Mouse (Mus musculus): ENCODE measurements around the gene 9430038I01Rik. TPM values are rescaled to one million over a fixed set of nuclear protein-coding genes. Genes with fewer than 3 reads are reported as not detected.
"Not testable (repeated sequence)": the region's sequence is repeated elsewhere in the genome, so short reads cannot be mapped to it uniquely, and the experiment has no call there.

9430038I01Rik gene
- polyA plus RNA-seq (2014; fragmentation: Nextera tagmentation; extraction: Ambion mirVana): 14.4 and 21.2 TPM in 2 replicates

- Histone ChIP-seq H3K4me3 (ENCODE audit: low read depth, low read length) (peak within 1 kb of the TSS; percentile 81), H3K9me3 (ENCODE audit: control insufficient read depth, low read length) (no peaks in the 10 kb centered on the region), H3K36me3 (ENCODE audit: control insufficient read depth, insufficient read depth, low read length) (no peaks in the 10 kb centered on the region), H3K4me1 (replicated peaks; ENCODE audit: control insufficient read depth, insufficient read depth, low read length) (peaks cover 2% of the 10 kb centered on the region; the same call in 1 of the 2 replicates), H3K9ac (ENCODE audit: low read length) (peak within 1 kb of the TSS; percentile 70), H3K4me2 (ENCODE audit: low read depth, low read length, severe bottlenecking) (peak within 1 kb of the TSS; percentile 74), H3K27me3 (ENCODE audit: control insufficient read depth, insufficient read depth, low read length) (no peaks in the 10 kb centered on the region), H3K27ac (ENCODE audit: low read depth, low read length) (peak within 1 kb of the TSS; percentile 66; the same call in 1 of the 2 replicates)
- DNase-seq (ENCODE audit: low spot score) (peak; percentile 97), ATAC-seq (replicated peaks; ENCODE audit: low FRiP score) (peak; percentile 100)
- WGBS: 0% methylated on average over 63 of the region's 63 CpGs
Measured at GRCm38 (mm10) chr7:137410337-137411197, at the start of gene 9430038I01Rik. Gene 9430038I01Rik, minus strand, starts transcription at chr7:137410762.

GRCm38 (mm10) chr7:137445321-137445720 lies 34.8 kb upstream of the 9430038I01Rik start:
- H3K36me3 ChIP-seq (ENCODE audit: control insufficient read depth, insufficient read depth, low read length): peaks cover 3% of the 10 kb centered on the region; the same call in 1 of the 2 replicates
- H3K4me1 ChIP-seq (replicated peaks; ENCODE audit: control insufficient read depth, insufficient read depth, low read length): no peaks in the 10 kb centered on the region
- no peak overlapping the region for H3K27ac ChIP-seq (ENCODE audit: low read depth, low read length)
- H3K4me2 ChIP-seq (ENCODE audit: low read depth, low read length, severe bottlenecking): no peak overlapping the region
- no peak overlapping the region for H3K4me3 ChIP-seq (ENCODE audit: low read depth, low read length)
- 93% methylated on average over 12 of the region's 12 CpGs for WGBS
- no peaks in the 10 kb centered on the region for H3K27me3 ChIP-seq (ENCODE audit: control insufficient read depth, insufficient read depth, low read length)
- ATAC-seq (replicated peaks; ENCODE audit: low FRiP score): no peak
- no peaks in the 10 kb centered on the region for H3K9me3 ChIP-seq (ENCODE audit: control insufficient read depth, low read length)
- no peak for DNase-seq (ENCODE audit: low spot score)
- H3K9ac ChIP-seq (ENCODE audit: low read length): no peak overlapping the region

- Histone ChIP-seq H3K4me3 (ENCODE audit: low read depth, low read length) (no peak overlapping the region), H3K9me3 (ENCODE audit: control insufficient read depth, low read length) (no peaks in the 10 kb centered on the region), H3K9ac (ENCODE audit: low read length) (no peak overlapping the region), H3K27me3 (ENCODE audit: control insufficient read depth, insufficient read depth, low read length) (no peaks in the 10 kb centered on the region), H3K27ac (ENCODE audit: low read depth, low read length) (no peak overlapping the region), H3K4me2 (ENCODE audit: low read depth, low read length, severe bottlenecking) (no peak overlapping the region), H3K36me3 (ENCODE audit: control insufficient read depth, insufficient read depth, low read length) (no peaks in the 10 kb centered on the region; the same call in 1 of the 2 replicates), H3K4me1 (replicated peaks; ENCODE audit: control insufficient read depth, insufficient read depth, low read length) (0 out of 2 replicates have a peak, but pooled peaks cover 2% of the 10 kb centered on the region)
- DNase-seq (ENCODE audit: low spot score): no peak
- no peak for ATAC-seq (replicated peaks; ENCODE audit: low FRiP score)
- WGBS: 98% methylated on average over 4 of the region's 4 CpGs
Measured at GRCm38 (mm10) chr7:137442951-137443350, 32.4 kb upstream of the 9430038I01Rik start.

GRCm38 (mm10) chr7:137438962-137439361 lies 28.4 kb upstream of the 9430038I01Rik start:
- not testable (repeated sequence) for H3K9ac ChIP-seq (ENCODE audit: low read length); DNase-seq (ENCODE audit: low spot score); H3K36me3 ChIP-seq (ENCODE audit: control insufficient read depth, insufficient read depth, low read length); H3K9me3 ChIP-seq (ENCODE audit: control insufficient read depth, low read length); H3K27me3 ChIP-seq (ENCODE audit: control insufficient read depth, insufficient read depth, low read length); ATAC-seq (replicated peaks; ENCODE audit: low FRiP score); H3K27ac ChIP-seq (ENCODE audit: low read depth, low read length); H3K4me1 ChIP-seq (replicated peaks; ENCODE audit: control insufficient read depth, insufficient read depth, low read length)
- Histone ChIP-seq H3K4me2 (ENCODE audit: low read depth, low read length, severe bottlenecking) (peak overlapping the region; percentile 75; the same call in 1 of the 2 replicates), H3K4me3 (ENCODE audit: low read depth, low read length) (peak overlapping the region; percentile 96; the same call in 1 of the 2 replicates)
- WGBS: 89% methylated on average over 7 of the region's 7 CpGs

- peak overlapping the region; percentile 75 for H3K4me2 ChIP-seq (ENCODE audit: low read depth, low read length, severe bottlenecking)
- no peaks in the 10 kb centered on the region for H3K36me3 ChIP-seq (ENCODE audit: control insufficient read depth, insufficient read depth, low read length)
- H3K27ac ChIP-seq (ENCODE audit: low read depth, low read length): peak overlapping the region; percentile 62
- DNase-seq (ENCODE audit: low spot score) (no peak), ATAC-seq (replicated peaks; ENCODE audit: low FRiP score) (peak; percentile 52)
- no peaks in the 10 kb centered on the region for H3K27me3 ChIP-seq (ENCODE audit: control insufficient read depth, insufficient read depth, low read length)
- peak overlapping the region; percentile 96 for H3K4me3 ChIP-seq (ENCODE audit: low read depth, low read length)
- H3K9ac ChIP-seq (ENCODE audit: low read length): peak overlapping the region; percentile 96
- no peaks in the 10 kb centered on the region for H3K9me3 ChIP-seq (ENCODE audit: control insufficient read depth, low read length)
- WGBS: 4% methylated on average over 7 of the region's 7 CpGs
- 0 out of 2 replicates have a peak, but pooled peaks cover 2% of the 10 kb centered on the region for H3K4me1 ChIP-seq (replicated peaks; ENCODE audit: control insufficient read depth, insufficient read depth, low read length)
Measured at GRCm38 (mm10) chr7:137438179-137438550, 27.6 kb upstream of the 9430038I01Rik start.

- Histone ChIP-seq H3K27ac (ENCODE audit: low read depth, low read length) (peak within 1 kb of the TSS; percentile 62), H3K36me3 (ENCODE audit: control insufficient read depth, insufficient read depth, low read length) (no peaks in the 10 kb centered on the region), H3K9ac (ENCODE audit: low read length) (peak within 1 kb of the TSS; percentile 96), H3K9me3 (ENCODE audit: control insufficient read depth, low read length) (no peaks in the 10 kb centered on the region), H3K4me2 (ENCODE audit: low read depth, low read length, severe bottlenecking) (peak within 1 kb of the TSS; percentile 75), H3K4me3 (ENCODE audit: low read depth, low read length) (peak within 1 kb of the TSS; percentile 96), H3K27me3 (ENCODE audit: control insufficient read depth, insufficient read depth, low read length) (no peaks in the 10 kb centered on the region), H3K4me1 (replicated peaks; ENCODE audit: control insufficient read depth, insufficient read depth, low read length) (0 out of 2 replicates have a peak, but pooled peaks cover 3% of the 10 kb centered on the region)
- WGBS: under 1% methylated on average over 62 of the region's 69 CpGs
- peak; percentile 97 for DNase-seq (ENCODE audit: low spot score)
- ATAC-seq (replicated peaks; ENCODE audit: low FRiP score): peak; percentile 96
Measured at GRCm38 (mm10) chr7:137437440-137438178, 27.0 kb upstream of the 9430038I01Rik start, which contains the start of gene Glrx3. Gene Glrx3, plus strand, starts transcription at chr7:137437614.

- H3K27ac ChIP-seq (ENCODE audit: low read depth, low read length): no peak overlapping the region
- peak overlapping the region; percentile 33; the same call in 1 of the 2 replicates for H3K4me2 ChIP-seq (ENCODE audit: low read depth, low read length, severe bottlenecking)
- H3K36me3 ChIP-seq (ENCODE audit: control insufficient read depth, insufficient read depth, low read length): no peaks in the 10 kb centered on the region
- H3K4me1 ChIP-seq (replicated peaks; ENCODE audit: control insufficient read depth, insufficient read depth, low read length): peaks cover 5% of the 10 kb centered on the region; the same call in 1 of the 2 replicates
- 79% methylated on average over 6 of the region's 6 CpGs for WGBS
- ATAC-seq (replicated peaks; ENCODE audit: low FRiP score) (peak; percentile 16), DNase-seq (ENCODE audit: low spot score) (no peak)
- no peaks in the 10 kb centered on the region for H3K27me3 ChIP-seq (ENCODE audit: control insufficient read depth, insufficient read depth, low read length)
- no peaks in the 10 kb centered on the region for H3K9me3 ChIP-seq (ENCODE audit: control insufficient read depth, low read length)
- H3K9ac ChIP-seq (ENCODE audit: low read length): no peak overlapping the region
- H3K4me3 ChIP-seq (ENCODE audit: low read depth, low read length): peak overlapping the region; percentile 96
Measured at GRCm38 (mm10) chr7:137436901-137437300, 26.3 kb upstream of the 9430038I01Rik start.

Measured in forebrain, embryonic 11.5 days (tissue).